Mouse (Mus musculus) erythroid progenitor cell, adult 5-6 weeks (primary cell): Measurements from ENCODE around the gene Olfr221. TPM values are rescaled to one million over a fixed set of nuclear protein-coding genes. Genes with fewer than 3 reads are reported as not detected.

Experiments used
- ATAC-seq: replicated peaks from 2 replicates; pipeline ENCODE4 v1.8.0; 2016; ENCODE audit warnings: moderate number of reproducible peaks, mild to moderate bottlenecking, moderate TSS enrichment, inconsistent platforms; ENCODE audit not compliant: poor library complexity, low FRiP score, severe bottlenecking
- total RNA-seq, 2 experiments: library from RNA; stranded (forward) in 1 of 2; stranded (reverse) in 1 of 2; fragments of 150-400 nt in 1 of 2; fragments of 186-747, 209-891 nt in 1 of 2; gene quantifications; 2 replicates each; pipeline versions ENCODE4 v1.2.3 to v1.2.4; 2015 to 2017; ENCODE audit warnings: low replicate concordance in 2 of 2

Gene Olfr221
- total RNA-seq, 2 experiments from 2014 or later, result not detected

- peak; percentile 94 for ATAC-seq
Measured at GRCm38 (mm10) chr14:52008321-52009203, 33.7 kb downstream of the Olfr221 start.

- no peak for ATAC-seq
Measured at GRCm38 (mm10) chr14:52006771-52007170, 35.5 kb downstream of the Olfr221 start.

GRCm38 (mm10) chr14:52006241-52006640 lies 36.0 kb downstream of the Olfr221 start:
- no peak for ATAC-seq

GRCm38 (mm10) chr14:52005616-52006015 lies 36.6 kb downstream of the Olfr221 start:
- no peak for ATAC-seq

- no peak for ATAC-seq
Measured at GRCm38 (mm10) chr14:52005141-52005540, 37.1 kb downstream of the Olfr221 start.

GRCm38 (mm10) chr14:52003981-52004495 lies 38.2 kb downstream of the Olfr221 start:
- no peak for ATAC-seq

GRCm38 (mm10) chr14:51997483-51997882 lies 44.8 kb downstream of the Olfr221 start:
- no peak for ATAC-seq

- ATAC-seq, result no peak
Measured at GRCm38 (mm10) chr14:51996866-51997265, 45.4 kb downstream of the Olfr221 start.

- ATAC-seq, result 0 out of 2 replicates have a peak, but pooled peaks have one; percentile 48
Measured at GRCm38 (mm10) chr14:51996231-51996841, 45.9 kb downstream of the Olfr221 start.

- no peak for ATAC-seq
Measured at GRCm38 (mm10) chr14:51995219-51995871, 46.9 kb downstream of the Olfr221 start.

- ATAC-seq, result no peak
Measured at GRCm38 (mm10) chr14:51994453-51994852, 47.8 kb downstream of the Olfr221 start.

- ATAC-seq, result no peak
Measured at GRCm38 (mm10) chr14:51989461-51989970, 52.7 kb downstream of the Olfr221 start.

GRCm38 (mm10) chr14:51988731-51989130 lies 53.5 kb downstream of the Olfr221 start:
- no peak for ATAC-seq

- peak; percentile 58 for ATAC-seq
Measured at GRCm38 (mm10) chr14:51987177-51987576, 55.1 kb downstream of the Olfr221 start.

GRCm38 (mm10) chr14:51986153-51986505 lies 56.1 kb downstream of the Olfr221 start:
- ATAC-seq, result no peak; the same call in 1 of the 2 replicates

GRCm38 (mm10) chr14:51985301-51986152 lies 56.7 kb downstream of the Olfr221 start:
- ATAC-seq, result 0 out of 2 replicates have a peak, but pooled peaks have one; percentile 43

GRCm38 (mm10) chr14:51984247-51985231 lies 57.7 kb downstream of the Olfr221 start, which contains the start of gene Arhgef40:
Gene Arhgef40 (plus strand): TSS chr14:51984719.
- ATAC-seq, result peak; percentile 79
